Mouse (Mus musculus): ENCODE measurements around the gene Mapk1ip1l.

- TF ChIP-seq MAFK (IDR thresholded peaks at IDR 0.05; ENCODE audit: insufficient replicate concordance, low read length) = no peak
- TF ChIP-seq RCOR1 (conservative IDR thresholded peaks at IDR 0.05; ENCODE audit: low read depth, low read length) = no peak
- TF ChIP-seq CTCF (conservative IDR thresholded peaks at IDR 0.05 in 1 of 2, IDR thresholded peaks at IDR 0.05 in 1 of 2; ENCODE audit: low read depth in 2 of 2, low read length in 2 of 2) = no peak
- no peak for TF ChIP-seq POLR2A (IDR thresholded peaks at IDR 0.05; ENCODE audit: low read depth, low read length)
- TF ChIP-seq ETS1 (conservative IDR thresholded peaks at IDR 0.05; ENCODE audit: low read depth, low read length) = no peak
These were observed 5.0 kb downstream of the Mapk1ip1l start for GRCm38 (mm10) chr14:47302885-47303680.
